Mouse (Mus musculus): ENCODE measurements around the gene Brms1.
A peak's percentile ranks its signal among the peaks of the same experiment; 100 is the strongest.
"Not testable (repeated sequence)": the region's sequence is repeated elsewhere in the genome, so short reads cannot be mapped to it uniquely, and the experiment has no call there.

The Brms1 gene

DNA sequence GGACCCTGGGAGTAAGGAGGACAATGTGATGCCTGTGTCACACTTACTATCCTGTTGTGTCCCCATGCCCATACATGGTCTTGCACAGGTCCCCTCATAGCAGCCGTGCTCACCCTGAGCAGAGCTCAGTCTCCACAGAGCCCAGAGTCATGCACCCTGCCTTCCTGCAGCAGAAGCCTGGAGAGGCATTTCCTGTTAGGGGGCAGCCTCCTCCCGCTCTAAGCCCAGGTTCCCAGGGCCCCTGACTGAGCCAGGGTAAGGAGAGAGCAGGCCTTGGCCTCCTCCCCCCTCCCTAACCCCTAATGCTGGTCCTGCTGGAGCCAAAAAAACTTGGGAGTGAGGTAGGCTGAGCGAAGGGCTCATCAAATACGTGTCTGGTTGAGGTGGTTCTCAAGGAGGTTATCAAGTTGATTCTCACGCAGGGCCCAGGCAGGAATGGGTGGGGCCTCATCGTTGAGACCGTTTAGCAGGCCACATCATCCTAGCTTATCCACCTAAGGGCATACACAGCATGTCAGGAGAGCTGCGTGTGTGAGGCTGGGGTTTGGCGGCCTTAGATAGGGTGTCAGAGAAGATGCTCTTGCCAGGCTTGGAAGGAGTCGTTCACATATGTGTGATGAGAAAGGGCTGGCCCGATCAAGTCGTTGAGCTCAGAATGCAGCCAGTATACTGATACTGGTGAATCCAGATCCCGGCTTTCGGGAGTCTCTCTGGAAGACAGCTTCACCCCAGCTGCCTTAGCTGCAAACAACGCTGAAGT, 26.1 kb downstream of the Brms1 start:
- DNase-seq, result no peak

DNA sequence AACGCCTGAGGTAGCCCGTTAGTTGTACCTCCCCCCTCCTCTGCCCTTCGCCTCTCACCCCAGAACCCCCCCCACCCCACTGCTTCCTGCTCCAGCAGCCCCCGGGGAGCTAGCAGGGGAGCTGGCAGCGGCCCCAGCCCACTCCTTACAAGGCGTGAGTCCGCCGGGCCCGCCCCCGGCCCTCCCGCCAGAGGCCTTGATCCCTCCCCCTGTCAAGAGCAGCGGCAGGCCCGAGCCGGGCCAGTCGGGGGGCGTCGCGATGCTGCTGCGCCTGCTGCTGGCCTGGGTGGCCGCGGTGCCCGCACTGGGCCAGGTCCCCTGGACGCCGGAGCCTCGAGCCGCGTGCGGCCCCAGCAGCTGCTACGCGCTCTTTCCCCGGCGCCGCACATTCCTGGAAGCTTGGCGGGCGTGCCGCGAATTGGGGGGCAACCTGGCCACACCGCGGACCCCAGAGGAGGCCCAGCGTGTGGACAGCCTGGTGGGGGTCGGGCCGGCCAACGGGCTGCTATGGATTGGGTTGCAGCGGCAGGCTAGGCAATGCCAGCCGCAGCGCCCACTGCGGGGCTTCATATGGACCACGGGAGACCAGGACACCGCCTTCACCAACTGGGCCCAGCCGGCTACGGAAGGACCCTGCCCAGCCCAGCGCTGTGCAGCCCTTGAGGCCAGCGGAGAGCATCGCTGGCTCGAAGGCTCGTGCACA, 26.9 kb downstream of the Brms1 start, which contains the start of gene Cd248:
TSS of gene Cd248 (plus strand) at position 212 of the 703 bp plus-strand sequence.
- DNase-seq, result no peak

- DNase-seq, result no peak
Measured at GRCm38 (mm10) chr19:5068570-5069234, 27.5 kb downstream of the Brms1 start.

- no peak for DNase-seq
Measured at GRCm38 (mm10) chr19:5069486-5069885, 28.3 kb downstream of the Brms1 start.

DNA sequence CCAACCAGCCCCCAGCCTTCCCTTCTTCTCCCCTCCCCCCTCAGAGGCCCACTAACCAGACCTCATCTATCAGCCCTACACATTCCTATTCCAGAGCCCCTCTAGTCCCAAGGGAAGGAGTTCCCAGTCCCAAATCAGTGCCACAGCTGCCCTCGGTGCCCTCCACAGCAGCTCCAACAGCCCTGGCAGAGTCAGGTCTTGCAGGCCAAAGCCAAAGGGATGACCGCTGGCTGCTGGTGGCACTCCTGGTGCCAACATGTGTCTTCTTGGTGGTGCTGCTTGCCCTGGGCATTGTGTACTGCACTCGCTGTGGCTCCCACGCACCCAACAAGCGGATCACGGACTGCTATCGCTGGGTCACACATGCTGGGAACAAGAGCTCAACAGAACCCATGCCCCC, 28.8 kb downstream of the Brms1 start:
- no peak for DNase-seq

GRCm38 (mm10) chr19:5071077-5071476, 29.9 kb downstream of the Brms1 start:
- no peak for DNase-seq

- peak; percentile 84 to 85 for DNase-seq
Measured at GRCm38 (mm10) chr19:5071545-5072369, 30.6 kb downstream of the Brms1 start.

DNA sequence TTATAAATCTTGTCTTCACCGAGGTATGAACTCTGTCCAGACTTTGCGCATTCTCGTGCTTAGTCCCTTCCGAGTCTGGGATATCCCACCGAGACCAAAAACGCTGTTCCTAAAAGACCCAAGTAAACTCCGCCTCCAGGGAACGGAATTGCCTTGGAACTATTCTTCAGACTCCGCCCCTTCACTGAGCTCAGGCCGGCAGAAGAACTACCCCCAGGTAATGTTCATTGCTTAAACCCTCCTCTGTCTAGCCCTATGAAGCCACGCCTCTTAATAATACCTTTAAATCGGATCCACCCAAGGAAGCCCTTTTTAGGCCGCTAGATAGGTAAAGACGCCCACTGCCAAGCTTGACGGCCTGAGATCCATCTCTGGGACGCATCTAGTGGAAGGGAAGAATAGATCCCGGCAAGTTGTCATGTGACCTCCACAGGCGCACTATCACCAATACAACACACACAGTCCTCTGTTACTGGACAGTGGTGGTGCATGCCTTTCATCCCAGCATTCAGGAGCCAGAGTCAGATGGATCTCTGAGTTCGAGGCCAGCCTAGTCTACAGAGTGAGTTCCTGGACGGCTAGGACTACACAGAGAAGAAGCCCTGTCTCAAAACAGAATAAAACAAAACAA, 31.4 kb downstream of the Brms1 start:
- peak in 1 of 2 experiments; percentile 23 for DNase-seq

GRCm38 (mm10) chr19:5073028-5073427, 31.9 kb downstream of the Brms1 start:
- peak; percentile 61 to 65 for DNase-seq

DNA sequence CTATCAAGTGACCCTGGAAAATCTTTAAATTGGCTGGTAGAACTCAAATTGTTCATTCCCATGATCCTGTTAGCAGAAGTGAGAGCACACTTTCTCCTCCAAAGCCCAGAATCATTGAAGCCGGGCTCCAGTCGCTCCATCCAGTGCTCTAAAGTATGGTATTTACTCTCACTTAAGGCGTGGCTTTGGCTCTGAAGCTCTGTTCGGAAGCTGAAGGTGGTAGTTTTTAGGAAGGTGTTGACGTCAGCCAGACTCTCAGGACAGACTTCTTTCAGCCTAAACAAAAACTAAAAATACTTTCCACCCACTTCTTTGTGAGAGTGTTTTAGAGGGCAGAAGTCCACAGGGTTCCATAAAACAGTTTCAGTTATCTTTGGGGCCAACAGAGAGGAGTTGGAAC, 32.4 kb downstream of the Brms1 start:
- no peak for DNase-seq

GRCm38 (mm10) chr19:5079279-5079678, 38.1 kb downstream of the Brms1 start:
- DNase-seq, result no peak

DNA sequence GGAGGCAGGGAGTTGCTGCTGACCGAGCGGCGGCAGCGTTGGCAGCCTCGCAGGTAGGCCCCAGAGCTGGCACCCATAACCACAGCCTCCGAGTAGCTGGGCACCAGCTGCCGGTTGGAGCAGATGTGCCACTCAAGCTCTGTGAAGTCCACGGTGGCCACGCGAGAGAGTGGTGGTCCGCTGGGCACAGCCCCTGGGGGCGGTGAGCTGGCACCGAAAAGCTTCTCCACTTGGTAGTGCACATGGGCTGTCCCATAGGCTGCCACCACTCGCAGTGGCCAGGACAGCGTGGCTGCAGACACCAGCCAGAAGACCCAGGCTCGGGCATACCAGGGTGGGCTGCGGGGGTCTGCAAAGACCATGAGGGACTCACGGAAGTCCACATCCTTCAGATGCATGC, 40.9 kb downstream of the Brms1 start:
- no peak for DNase-seq

DNA sequence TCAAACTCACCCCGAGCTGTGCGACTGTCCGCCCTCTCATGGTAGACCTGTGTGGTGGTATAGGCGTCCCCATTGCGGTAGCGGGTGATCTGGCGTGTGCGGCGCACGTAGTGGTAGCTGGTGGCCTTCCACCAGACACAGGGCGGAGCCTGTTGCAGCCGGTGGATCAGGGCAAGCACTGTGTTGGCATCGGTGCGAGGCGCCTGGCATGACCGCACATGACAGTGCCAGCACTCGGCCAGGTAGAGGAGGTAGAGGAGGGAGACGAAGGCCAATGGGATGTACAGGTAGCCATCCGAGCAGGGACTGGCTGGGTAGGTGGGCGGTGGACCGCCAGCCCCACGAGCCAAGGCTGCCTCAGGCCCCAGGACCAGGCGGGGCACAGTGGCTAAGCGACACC, 41.4 kb downstream of the Brms1 start:
- DNase-seq, result no peak

- DNase-seq, result no peak
Measured at GRCm38 (mm10) chr19:5083961-5084833, 43.0 kb downstream of the Brms1 start.

GRCm38 (mm10) chr19:5084834-5085144, 43.6 kb downstream of the Brms1 start:
- no peak for DNase-seq

GRCm38 (mm10) chr19:5085145-5085863, 44.1 kb downstream of the Brms1 start, which contains the start of gene Tmem151a:
Tmem151a (minus strand) TSS chr19:5085531.
- no peak for DNase-seq

- not testable (repeated sequence) for DNase-seq
Measured at GRCm38 (mm10) chr19:5086533-5086932, 45.4 kb downstream of the Brms1 start.

- DNase-seq, result peak; percentile 91 to 92
Measured at GRCm38 (mm10) chr19:5087884-5088728, 47.0 kb downstream of the Brms1 start, which contains the start of gene Yif1a. Yif1a (plus strand) TSS chr19:5088538.

DNA sequence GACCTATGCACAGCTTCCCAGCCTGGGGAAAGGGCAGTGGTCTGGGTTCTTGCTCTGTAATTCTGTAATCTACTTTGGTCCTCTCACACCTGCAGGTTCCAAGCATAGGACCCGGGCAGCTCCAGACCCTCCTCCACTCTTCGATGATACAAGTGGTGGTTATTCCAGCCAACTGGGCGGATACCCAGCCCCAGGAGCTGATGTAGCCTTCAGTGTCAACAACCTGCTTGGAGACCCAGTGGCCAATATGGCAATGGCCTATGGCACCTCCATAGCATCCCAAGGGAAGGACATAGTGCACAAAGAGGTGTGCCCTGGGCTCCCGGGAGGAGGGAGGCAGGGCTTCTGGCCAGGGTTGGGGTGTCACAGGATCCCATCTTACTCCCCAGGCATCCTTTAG, 48.2 kb downstream of the Brms1 start:
- no peak for DNase-seq

GRCm38 (mm10) chr19:5092083-5092482, 50.9 kb downstream of the Brms1 start:
- DNase-seq, result no peak
